Mouse (Mus musculus): Measurements from ENCODE around the gene Chchd2. TPM values are rescaled to one million over a fixed set of nuclear protein-coding genes. Genes with fewer than 3 reads are reported as not detected.

Chchd2 gene
- 452 and 500 TPM in 2 replicates for polyA plus RNA-seq (2012; rRNA removed)
- 630 and 646 TPM in 2 replicates for polyA plus RNA-seq (2014; fragmentation: Nextera tagmentation; extraction: Ambion mirVana)

DNA sequence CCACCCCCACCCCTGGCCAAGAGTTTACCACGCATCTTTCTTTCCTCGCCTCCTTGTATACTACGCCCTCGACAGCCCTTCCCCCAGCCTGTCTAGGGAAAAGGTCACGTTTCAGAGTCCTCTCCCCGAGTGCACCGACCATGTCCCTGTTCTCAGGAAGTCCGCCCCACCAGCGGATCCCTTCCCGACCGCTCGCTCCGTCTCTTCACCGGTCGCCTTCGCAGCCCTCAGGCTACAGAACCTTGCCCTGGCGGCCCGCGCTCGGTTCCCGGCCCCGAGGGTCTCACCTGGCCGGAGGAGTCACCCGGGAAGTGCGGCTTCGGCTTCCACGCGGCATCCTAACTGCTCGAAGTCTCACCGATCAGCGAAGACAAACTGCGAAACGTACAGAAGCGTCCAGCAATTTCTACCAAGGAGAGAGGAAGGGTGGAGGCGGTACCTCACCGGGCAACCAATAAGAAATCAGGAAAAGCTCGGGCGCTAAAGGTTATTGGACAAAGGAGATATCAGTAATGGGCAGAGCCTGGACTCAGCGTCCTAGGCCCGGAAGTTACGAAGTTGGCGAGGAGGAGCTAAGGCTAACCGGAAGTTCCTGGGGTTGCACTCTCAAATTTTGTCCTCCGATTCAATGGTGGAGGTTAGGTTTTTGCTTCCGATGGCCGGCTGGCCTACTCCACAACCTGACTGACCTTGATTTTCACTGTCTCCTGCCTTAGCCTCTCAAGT lies at the start of gene Chchd2:
Chchd2 (minus strand) TSS at position 560 of the 726 bp plus-strand sequence.
- H3K9ac ChIP-seq (replicated peaks) = peak within 1 kb of the TSS; percentile 84
- peak within 1 kb of the TSS; percentile 65 for H3K4me2 ChIP-seq (ENCODE audit: low read depth)
- H3K4me1 ChIP-seq (replicated peaks; ENCODE audit: control insufficient read depth in 2 of 2, insufficient read depth in 2 of 2, low read length in 1 of 2) = peaks cover 9 to 10% of the 10 kb centered on the region in 2 experiments; a peak in 3 of 4 replicates
- peak within 1 kb of the TSS; percentile 92 to 97 for H3K4me3 ChIP-seq (ENCODE audit: insufficient read depth in 1 of 2, low read depth in 2 of 2, low read length in 2 of 2)
- ATAC-seq (ENCODE audit: insufficient read depth) = peak; percentile 99
- peaks cover 19% of the 10 kb centered on the region for H3K36me3 ChIP-seq (replicated peaks; ENCODE audit: control insufficient read depth, insufficient read depth, low read depth)
- under 1% methylated on average over 46 of the region's 46 CpGs for WGBS (ENCODE audit: insufficient replicate concordance)
- peak; percentile 97 to 98 (median 97) for DNase-seq (ENCODE audit: low read depth in 3 of 3, low spot score in 3 of 3)
- H3K27me3 ChIP-seq (ENCODE audit: control insufficient read depth, insufficient read depth, low read length) = no peaks in the 10 kb centered on the region
- H3K27ac ChIP-seq = peak within 1 kb of the TSS; percentile 93
- no peaks in the 10 kb centered on the region for H3K9me3 ChIP-seq (ENCODE audit: control insufficient read depth, low read length)
- TF ChIP-seq CTCF (IDR thresholded peaks at IDR 0.05; ENCODE audit: low read depth) (no peak), EP300 (IDR thresholded peaks at IDR 0.05; ENCODE audit: low read depth) (peak; percentile 49)

DNA sequence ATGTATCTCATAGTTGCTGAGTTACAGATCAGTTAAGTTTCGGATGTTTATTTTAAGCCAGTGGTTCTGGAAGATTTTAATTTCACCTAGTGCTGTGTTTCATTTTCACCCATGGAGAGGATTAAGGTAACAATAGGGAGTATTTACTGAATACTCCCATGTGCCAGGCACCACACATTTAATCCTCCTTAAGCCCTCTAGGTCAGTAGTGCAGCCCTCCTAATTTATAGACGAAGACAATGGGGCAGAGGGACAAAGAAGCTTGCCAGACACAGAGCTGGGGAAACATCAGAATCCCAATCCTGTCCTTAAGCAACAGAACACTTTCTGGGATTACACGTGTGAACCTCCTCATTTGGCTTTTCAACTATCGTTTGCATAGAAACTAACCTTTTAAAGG lies 49.7 kb upstream of the Chchd2 start:
- DNase-seq (ENCODE audit: low read depth in 3 of 3, low spot score in 3 of 3) = no peak
- H3K36me3 ChIP-seq (replicated peaks; ENCODE audit: control insufficient read depth, insufficient read depth, low read depth) = no peaks in the 10 kb centered on the region
- H3K4me2 ChIP-seq (ENCODE audit: low read depth) = no peak overlapping the region
- H3K9me3 ChIP-seq (ENCODE audit: control insufficient read depth, low read length) = no peaks in the 10 kb centered on the region
- H3K9ac ChIP-seq (replicated peaks) = no peak overlapping the region
- TF ChIP-seq CTCF (IDR thresholded peaks at IDR 0.05; ENCODE audit: low read depth) (no peak), EP300 (IDR thresholded peaks at IDR 0.05; ENCODE audit: low read depth) (no peak)
- H3K27me3 ChIP-seq (ENCODE audit: control insufficient read depth, insufficient read depth, low read length) = no peaks in the 10 kb centered on the region
- peaks cover 7 to 11% of the 10 kb centered on the region in 2 experiments; a peak in 3 of 4 replicates for H3K4me1 ChIP-seq (replicated peaks; ENCODE audit: control insufficient read depth in 2 of 2, insufficient read depth in 2 of 2, low read length in 1 of 2)
- ATAC-seq (ENCODE audit: insufficient read depth) = no peak
- 57% methylated on average over 4 of the region's 4 CpGs for WGBS (ENCODE audit: insufficient replicate concordance)
- no peak overlapping the region for H3K4me3 ChIP-seq (ENCODE audit: insufficient read depth in 1 of 2, low read depth in 2 of 2, low read length in 2 of 2)
- no peak overlapping the region for H3K27ac ChIP-seq

DNA sequence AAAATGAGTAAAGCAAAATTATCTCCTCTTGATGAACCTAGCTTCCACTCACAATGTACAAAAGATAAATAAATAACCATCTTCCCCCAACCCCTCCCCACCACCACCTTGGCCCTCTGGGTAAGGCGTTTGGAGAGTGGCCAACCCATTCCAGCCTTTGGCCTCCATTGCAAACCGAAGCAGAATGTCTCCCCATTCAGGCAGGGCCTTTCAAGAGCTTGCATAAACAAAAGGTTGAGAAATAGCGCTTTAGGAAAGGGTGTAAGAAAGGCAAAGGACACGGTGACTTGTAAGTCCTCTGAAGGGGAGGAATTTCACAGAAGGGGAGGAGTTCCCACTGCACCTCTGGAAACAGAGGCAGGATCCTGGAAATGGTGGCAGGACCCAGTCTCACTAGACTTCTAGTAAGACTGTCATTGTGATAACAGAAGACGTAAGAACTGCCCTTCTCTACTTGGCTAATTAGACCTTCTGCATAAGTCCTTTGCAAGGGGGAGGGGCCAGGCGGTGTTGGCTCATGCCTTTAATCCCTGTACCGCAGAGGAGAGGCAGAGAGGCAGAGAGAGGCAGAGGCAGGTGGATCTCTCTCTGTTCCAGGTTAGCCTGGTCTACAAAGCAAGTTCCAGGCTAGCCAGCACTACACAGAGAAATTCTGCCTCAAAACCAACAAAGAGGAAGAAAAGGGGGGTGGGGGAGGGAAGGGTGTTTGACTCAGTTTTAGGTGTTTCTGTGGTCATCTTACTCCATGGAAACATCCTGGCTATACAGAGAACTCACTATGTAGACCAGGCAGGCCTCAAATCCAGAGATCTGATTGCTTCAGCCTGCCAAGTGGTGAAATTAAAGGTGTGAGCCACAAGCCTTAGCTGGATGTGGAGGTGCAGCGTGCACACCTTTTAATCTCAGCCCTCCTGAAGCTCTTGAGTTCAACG lies 42.9 kb upstream of the Chchd2 start:
- H3K4me3 ChIP-seq (ENCODE audit: insufficient read depth in 1 of 2, low read depth in 2 of 2, low read length in 2 of 2) = no peak overlapping the region
- H3K36me3 ChIP-seq (replicated peaks; ENCODE audit: control insufficient read depth, insufficient read depth, low read depth) = no peaks in the 10 kb centered on the region
- DNase-seq (ENCODE audit: low read depth in 3 of 3, low spot score in 3 of 3) (no peak), ATAC-seq (ENCODE audit: insufficient read depth) (no peak)
- no peak for TF ChIP-seq CTCF (IDR thresholded peaks at IDR 0.05; ENCODE audit: low read depth)
- no peak for TF ChIP-seq EP300 (IDR thresholded peaks at IDR 0.05; ENCODE audit: low read depth)
- H3K4me1 ChIP-seq (replicated peaks; ENCODE audit: control insufficient read depth in 2 of 2, insufficient read depth in 2 of 2, low read length in 1 of 2) = peaks cover 0 to 6% of the 10 kb centered on the region in 2 experiments; a peak in 2 of 4 replicates
- no peaks in the 10 kb centered on the region for H3K27me3 ChIP-seq (ENCODE audit: control insufficient read depth, insufficient read depth, low read length)
- no peak overlapping the region for H3K9ac ChIP-seq (replicated peaks)
- no peak overlapping the region for H3K4me2 ChIP-seq (ENCODE audit: low read depth)
- H3K27ac ChIP-seq = no peak overlapping the region
- 44% methylated on average over 9 of the region's 9 CpGs for WGBS (ENCODE audit: insufficient replicate concordance)
- H3K9me3 ChIP-seq (ENCODE audit: control insufficient read depth, low read length) = no peaks in the 10 kb centered on the region

- Histone ChIP-seq H3K4me1 (replicated peaks; ENCODE audit: control insufficient read depth in 2 of 2, insufficient read depth in 2 of 2, low read length in 1 of 2) (peaks cover 0 to 6% of the 10 kb centered on the region in 2 experiments; a peak in 2 of 4 replicates), H3K27ac (no peak overlapping the region), H3K27me3 (ENCODE audit: control insufficient read depth, insufficient read depth, low read length) (no peaks in the 10 kb centered on the region), H3K9ac (replicated peaks) (no peak overlapping the region), H3K9me3 (ENCODE audit: control insufficient read depth, low read length) (no peaks in the 10 kb centered on the region), H3K4me3 (ENCODE audit: insufficient read depth in 1 of 2, low read depth in 2 of 2, low read length in 2 of 2) (no peak overlapping the region), H3K36me3 (replicated peaks; ENCODE audit: control insufficient read depth, insufficient read depth, low read depth) (no peaks in the 10 kb centered on the region), H3K4me2 (ENCODE audit: low read depth) (no peak overlapping the region)
- TF ChIP-seq EP300 (IDR thresholded peaks at IDR 0.05; ENCODE audit: low read depth) (no peak), CTCF (IDR thresholded peaks at IDR 0.05; ENCODE audit: low read depth) (no peak)
- no peak for DNase-seq (ENCODE audit: low read depth in 3 of 3, low spot score in 3 of 3)
- ATAC-seq (ENCODE audit: insufficient read depth) = no peak
- 62% methylated on average over 5 of the region's 5 CpGs for WGBS (ENCODE audit: insufficient replicate concordance)
These were observed 38.7 kb upstream of the Chchd2 start for GRCm38 (mm10) chr5:129925933-129926332.
